Mouse (Mus musculus) spleen, adult 2 months (tissue): ENCODE data around the gene Elmo1. TPM values are rescaled to one million over a fixed set of nuclear protein-coding genes. Genes with fewer than 3 reads are reported as not detected.

Source experiments
- DNase-seq, 2 experiments: peaks; one replicate each; pipeline versions ENCODE4 v3.0.0 to v3.0.0-alpha.2; 2012 to 2021; ENCODE audit warnings: low spot score in 2 of 2, low read depth in 1 of 2
- H3K27ac ChIP-seq: fragments of 200-500 bp; 2 replicates; pipeline ENCODE4 v1.5.1; 2012; ENCODE audit warnings: low read length, inconsistent platforms; ENCODE audit not compliant: insufficient read depth
- H3K27me3 ChIP-seq: fragments of 200-500 bp; 2 replicates; pipeline ENCODE4 v1.6.1; 2012; ENCODE audit warnings: mild to moderate bottlenecking, moderate library complexity, low read length, inconsistent platforms; ENCODE audit not compliant: control insufficient read depth, insufficient read depth
- H3K36me3 ChIP-seq: fragments of 200-500 bp; 2 replicates; pipeline ENCODE4 v1.6.1; 2012; ENCODE audit warnings: mild to moderate bottlenecking, low read length, inconsistent platforms; ENCODE audit not compliant: control insufficient read depth, insufficient read depth
- H3K4me1 ChIP-seq: fragments of 200-500 bp; 2 replicates; pipeline ENCODE4 v1.6.1; 2011; ENCODE audit warnings: inconsistent platforms; ENCODE audit not compliant: control insufficient read depth, insufficient read depth, insufficient read length
- H3K4me3 ChIP-seq: fragments of 200-500 bp; 2 replicates; pipeline ENCODE4 v1.5.1; 2011; ENCODE audit warnings: mild to moderate bottlenecking, inconsistent platforms; ENCODE audit not compliant: insufficient read depth, insufficient read length; ENCODE audit errors: extremely low read depth
- CTCF ChIP-seq: fragments of 200-500 bp; IDR thresholded peaks from 2 replicates; pipeline ENCODE4 v1.5.1; 2011; ENCODE audit warnings: mild to moderate bottlenecking, inconsistent platforms; ENCODE audit not compliant: insufficient read depth, insufficient read length, insufficient replicate concordance; ENCODE audit errors: extremely low read depth
- POLR2A ChIP-seq: fragments of 200-500 bp; IDR thresholded peaks from 2 replicates; pipeline ENCODE4 v1.6.1; 2011; ENCODE audit warnings: low read depth, low read length, inconsistent platforms
- WGBS: fragments of 180-500 bp; shearing (Covaris S2); methylation state at CpG from one replicate; pipeline ENCODE4 v1.1.7; 2018; 5-methylcytosine and 5-hydroxymethylcytosine counted together
- polyA plus RNA-seq: library from polyadenylated mRNA; depleted of rRNA; stranded (reverse); fragments of >200 nt; gene quantifications from 2 replicates; pipeline ENCODE4 v1.2.3, GENCODE M21; 2012

Elmo1 gene
- polyA plus RNA-seq, 1 experiment: 33.3 TPM

GRCm38 (mm10) chr13:20109987-20110680 lies 19.7 kb downstream of the Elmo1 start:
- Histone ChIP-seq H3K4me3 (no peak overlapping the region), H3K36me3 (no peaks in the 10 kb centered on the region), H3K27me3 (no peaks in the 10 kb centered on the region), H3K27ac (no peak overlapping the region), H3K4me1 (peaks cover 5% of the 10 kb centered on the region)
- TF ChIP-seq POLR2A (no peak), CTCF (no peak)
- DNase-seq: no peak
- 82% methylated on average over 11 of the region's 11 CpGs for WGBS

- WGBS: 70% methylated on average over 2 of the region's 2 CpGs
- H3K27ac ChIP-seq: no peak overlapping the region
- peaks cover 5% of the 10 kb centered on the region for H3K4me1 ChIP-seq
- no peak overlapping the region for H3K4me3 ChIP-seq
- no peaks in the 10 kb centered on the region for H3K27me3 ChIP-seq
- no peak for DNase-seq
- no peaks in the 10 kb centered on the region for H3K36me3 ChIP-seq
- no peak for TF ChIP-seq CTCF
- TF ChIP-seq POLR2A: no peak
Measured at GRCm38 (mm10) chr13:20111256-20111800, 20.9 kb downstream of the Elmo1 start.

GRCm38 (mm10) chr13:20115131-20115907 lies 24.9 kb downstream of the Elmo1 start:
- 84% methylated on average over 9 of the region's 9 CpGs for WGBS
- no peak overlapping the region for H3K4me3 ChIP-seq
- H3K27ac ChIP-seq: no peak overlapping the region
- H3K4me1 ChIP-seq: peaks cover 6% of the 10 kb centered on the region
- TF ChIP-seq CTCF (no peak), POLR2A (no peak)
- no peaks in the 10 kb centered on the region for H3K36me3 ChIP-seq
- no peak for DNase-seq
- no peaks in the 10 kb centered on the region for H3K27me3 ChIP-seq

GRCm38 (mm10) chr13:20116019-20116418 lies 25.6 kb downstream of the Elmo1 start:
- H3K27ac ChIP-seq: no peak overlapping the region
- H3K4me1 ChIP-seq: peaks cover 8% of the 10 kb centered on the region
- TF ChIP-seq POLR2A (no peak), CTCF (no peak)
- H3K4me3 ChIP-seq: no peak overlapping the region
- 87% methylated on average over 6 of the region's 6 CpGs for WGBS
- H3K36me3 ChIP-seq: no peaks in the 10 kb centered on the region
- no peaks in the 10 kb centered on the region for H3K27me3 ChIP-seq
- no peak for DNase-seq

GRCm38 (mm10) chr13:20116868-20117510 lies 26.6 kb downstream of the Elmo1 start:
- Histone ChIP-seq H3K27me3 (no peaks in the 10 kb centered on the region), H3K36me3 (no peaks in the 10 kb centered on the region), H3K4me1 (peaks cover 5% of the 10 kb centered on the region; the same call in 1 of the 2 replicates), H3K27ac (no peak overlapping the region), H3K4me3 (no peak overlapping the region)
- TF ChIP-seq CTCF: no peak
- no peak for TF ChIP-seq POLR2A
- WGBS: 74% methylated on average over 1 of the region's 1 CpGs
- no peak for DNase-seq

GRCm38 (mm10) chr13:20117691-20118090 lies 27.3 kb downstream of the Elmo1 start:
- WGBS: 90% methylated on average over 1 of the region's 1 CpGs
- TF ChIP-seq CTCF: no peak
- no peak for TF ChIP-seq POLR2A
- no peak for DNase-seq

More at GRCm38 (mm10) chr13:20117691-20118090, 27.3 kb downstream of the Elmo1 start:
- Histone ChIP-seq H3K27me3 (no peaks in the 10 kb centered on the region), H3K4me3 (no peak overlapping the region), H3K4me1 (peaks cover 5% of the 10 kb centered on the region; the same call in 1 of the 2 replicates), H3K36me3 (no peaks in the 10 kb centered on the region), H3K27ac (no peak overlapping the region)
